Mouse (Mus musculus) kidney, adult 2 months (tissue): ENCODE measurements around the gene Ssh1.

Source experiments
- CTCF ChIP-seq: fragments of 200-500 bp; conservative IDR thresholded peaks from 2 replicates; pipeline ENCODE4 v1.5.1; 2011; ENCODE audit warnings: low read depth, mild to moderate bottlenecking, control low read depth, low read length, moderate library complexity, mixed read lengths; ENCODE audit not compliant: insufficient read depth, insufficient read length
- POLR2A ChIP-seq: fragments of 200-500 bp; IDR thresholded peaks from one replicate; pipeline ENCODE4 v1.6.1; 2011; ENCODE audit warnings: low read depth, low read length, control low read depth

- no peak for TF ChIP-seq POLR2A
- no peak for TF ChIP-seq CTCF
Observed at GRCm38 (mm10) chr5:113892005-113892404, 101.7 kb downstream of the Ssh1 start.
